Mouse (Mus musculus) heart, embryonic 11.5 days (tissue): Measurements from ENCODE around the gene Col4a1. TPM values are rescaled to one million over a fixed set of nuclear protein-coding genes. Genes with fewer than 3 reads are reported as not detected.

ENCODE experiments used
- ATAC-seq: fragments of 200-750 bp; cut with Nextera tagmentation; replicated peaks from 2 replicates; pipeline ENCODE4 v1.8.0; 2017; ENCODE audit warnings: moderate library complexity; ENCODE audit not compliant: insufficient number of reproducible peaks, low FRiP score, low TSS enrichment
- H3K27ac ChIP-seq: fragments of 300-500 bp; sonication (generic); 2 replicates; pipeline ENCODE4 v1.5.1; 2014; ENCODE audit warnings: mild to moderate bottlenecking, low read depth, low read length
- H3K27me3 ChIP-seq: fragments of 300-500 bp; sonication (generic); 2 replicates; pipeline ENCODE4 v1.6.1; 2014; ENCODE audit warnings: mild to moderate bottlenecking, low read length, mixed read lengths; ENCODE audit not compliant: control insufficient read depth, insufficient read depth
- H3K36me3 ChIP-seq: fragments of 300-500 bp; sonication (generic); 2 replicates; pipeline ENCODE4 v1.6.1; 2014; ENCODE audit warnings: mild to moderate bottlenecking, low read length, moderate library complexity, mixed read lengths; ENCODE audit not compliant: control insufficient read depth, insufficient read depth
- H3K4me1 ChIP-seq: fragments of 300-500 bp; sonication (generic); 2 replicates; pipeline ENCODE4 v1.6.1; 2014; ENCODE audit warnings: low read length; ENCODE audit not compliant: control insufficient read depth, insufficient read depth
- H3K4me2 ChIP-seq: fragments of 300-500 bp; sonication (generic); 2 replicates; pipeline ENCODE4 v1.6.1; 2014; ENCODE audit warnings: mild to moderate bottlenecking, moderate library complexity
- H3K4me3 ChIP-seq: fragments of 300-500 bp; sonication (generic); 2 replicates; pipeline ENCODE4 v1.5.1; 2014; ENCODE audit warnings: low read depth, low read length
- H3K9ac ChIP-seq: fragments of 300-500 bp; sonication (generic); 2 replicates; pipeline ENCODE4 v1.6.1; 2014; ENCODE audit warnings: mild to moderate bottlenecking, low read depth, low read length, moderate library complexity
- H3K9me3 ChIP-seq: fragments of 300-500 bp; sonication (generic); replicated peaks from 2 replicates; pipeline ENCODE4 v1.6.1; 2016; ENCODE audit warnings: low read length; ENCODE audit not compliant: control insufficient read depth
- WGBS: fragments of 180-500 bp; shearing (Covaris S2); extraction: QIAGEN DNeasy Blood & Tissue Kit; methylation state at CpG from one replicate; pipeline ENCODE4 v1.1.7; 2014; ENCODE audit not compliant: insufficient replicate concordance; 5-methylcytosine and 5-hydroxymethylcytosine counted together
- polyA plus RNA-seq: library from polyadenylated mRNA; unstranded; fragments of >200 nt; fragmentation: Nextera tagmentation; extraction: Ambion mirVana; gene quantifications from 2 replicates; pipeline ENCODE4 v1.2.1, GENCODE M21; 2014

The Col4a1 gene
- 150 and 187 TPM in 2 replicates for polyA plus RNA-seq

DNA sequence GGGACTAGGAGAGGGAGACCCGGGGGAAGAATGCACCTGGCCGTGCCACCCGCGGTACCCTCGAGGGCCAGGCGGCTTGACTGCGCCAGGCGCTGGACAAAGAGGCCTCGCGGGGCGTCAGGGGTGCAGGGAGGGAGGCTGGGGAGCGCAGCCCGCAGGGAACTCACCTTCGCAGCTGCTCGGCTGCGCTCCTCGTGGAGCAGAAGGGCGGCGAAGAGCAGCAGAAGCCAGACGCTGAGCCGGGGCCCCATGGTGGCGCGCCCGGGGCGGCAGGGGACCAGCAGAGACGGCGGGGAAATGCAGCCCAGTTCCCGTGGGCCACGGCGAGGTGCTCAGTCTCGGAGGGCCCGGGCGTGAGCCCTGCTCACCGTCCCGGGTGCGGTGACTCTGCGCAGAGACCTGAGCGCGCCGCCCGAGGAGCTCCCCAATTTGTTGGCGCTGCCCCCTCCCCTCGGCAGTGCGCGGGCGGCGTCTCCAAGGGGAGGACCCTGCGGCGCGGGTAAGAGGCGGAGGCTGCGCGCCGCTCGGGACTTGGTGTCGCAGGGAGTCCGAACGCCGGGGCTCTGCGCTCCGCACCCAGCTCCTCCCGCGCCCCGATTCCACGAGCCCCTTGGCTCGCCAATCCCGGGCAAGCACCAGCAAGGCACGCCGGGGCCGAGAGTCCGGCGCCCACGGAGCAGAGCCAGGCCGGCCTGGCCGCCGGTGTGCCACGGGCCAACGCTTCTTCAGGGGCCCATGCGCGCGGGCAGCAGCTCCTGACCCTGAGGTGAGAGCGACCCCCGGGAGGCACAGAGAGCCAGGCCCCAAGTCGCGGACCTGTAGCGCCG lies at the start of gene Col4a1, which contains the start of gene Col4a2:
Col4a1 (minus strand) TSS at position 478 of the 827 bp plus-strand sequence.
Col4a2 (plus strand) TSS at position 457 of the 827 bp plus-strand sequence.
- H3K4me2 ChIP-seq: peak within 1 kb of the TSS; percentile 72
- no peaks in the 10 kb centered on the region for H3K36me3 ChIP-seq
- H3K4me1 ChIP-seq: peaks cover 43% of the 10 kb centered on the region
- H3K4me3 ChIP-seq: peak within 1 kb of the TSS; percentile 88
- H3K9ac ChIP-seq: peak within 1 kb of the TSS; percentile 96
- ATAC-seq: peak; percentile 62
- H3K9me3 ChIP-seq: no peaks in the 10 kb centered on the region
- under 1% methylated on average over 66 of the region's 87 CpGs for WGBS
- no peaks in the 10 kb centered on the region for H3K27me3 ChIP-seq
- peak within 1 kb of the TSS; percentile 86 for H3K27ac ChIP-seq

DNA sequence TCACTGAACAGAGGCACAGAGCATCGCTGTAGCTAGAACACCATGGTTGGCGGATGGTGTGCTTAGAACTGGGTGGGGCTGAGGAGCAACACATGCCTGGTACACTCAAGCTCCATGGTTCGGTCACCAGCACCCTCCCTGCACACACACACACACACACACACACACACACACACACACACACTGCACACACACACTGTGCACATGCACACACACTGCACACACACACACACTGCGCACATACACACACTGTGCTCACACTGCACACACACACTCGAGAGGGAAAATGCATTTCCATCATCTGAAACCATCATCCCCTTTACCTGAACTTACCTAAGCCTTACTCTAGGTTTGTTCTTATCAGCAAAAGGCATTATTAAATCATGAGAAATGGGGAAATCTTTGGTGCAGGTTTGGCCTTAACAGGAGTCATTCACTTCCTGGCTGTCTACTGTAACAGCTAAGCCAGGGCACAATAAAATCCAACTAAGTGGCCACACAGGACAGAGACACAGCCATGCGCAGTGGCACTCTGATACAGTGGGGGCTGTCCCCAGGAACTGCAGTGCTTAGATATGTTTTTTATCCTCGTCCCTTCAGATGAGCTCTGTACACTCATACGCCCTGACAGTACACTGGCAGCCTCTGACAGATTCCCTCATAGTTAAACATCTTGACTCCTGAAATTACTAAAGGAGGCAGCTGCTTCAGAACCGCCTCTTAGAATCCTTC lies 49.1 kb upstream of the Col4a1 start:
- no peaks in the 10 kb centered on the region for H3K27me3 ChIP-seq
- H3K36me3 ChIP-seq: no peaks in the 10 kb centered on the region
- H3K4me1 ChIP-seq: peaks cover 66% of the 10 kb centered on the region
- ATAC-seq: no peak
- no peak overlapping the region; the same call in 1 of the 2 replicates for H3K9ac ChIP-seq
- H3K9me3 ChIP-seq: no peaks in the 10 kb centered on the region
- WGBS: 57% methylated on average over 9 of the region's 9 CpGs
- peak overlapping the region; percentile 82 for H3K27ac ChIP-seq
- H3K4me3 ChIP-seq: no peak overlapping the region
- H3K4me2 ChIP-seq: 0 out of 2 replicates have a peak overlapping the region, but pooled peaks have one; percentile 20

DNA sequence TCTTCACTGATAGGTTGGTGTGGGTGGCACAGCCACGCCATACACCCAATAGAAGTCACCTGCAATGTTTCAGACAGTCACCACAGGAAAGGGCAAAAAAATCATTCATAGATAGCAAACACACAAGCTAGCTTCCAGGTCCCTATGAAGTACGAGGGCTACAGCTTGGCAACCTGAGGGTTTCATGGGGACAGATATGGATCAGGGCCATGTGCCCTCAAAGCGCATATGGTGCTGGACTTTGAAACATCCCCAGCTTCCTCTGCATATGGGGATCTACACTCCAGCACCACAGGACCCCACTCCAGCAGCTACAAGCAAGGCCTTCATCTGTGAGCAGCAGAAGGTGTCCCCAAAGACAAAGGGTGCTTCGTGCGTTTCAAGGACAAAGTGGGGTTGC lies 47.2 kb upstream of the Col4a1 start:
- Histone ChIP-seq H3K36me3 (0 out of 2 replicates have a peak, but pooled peaks cover 3% of the 10 kb centered on the region), H3K27me3 (no peaks in the 10 kb centered on the region), H3K4me1 (peaks cover 68% of the 10 kb centered on the region), H3K4me2 (no peak overlapping the region), H3K9ac (no peak overlapping the region), H3K4me3 (no peak overlapping the region), H3K27ac (0 out of 2 replicates have a peak overlapping the region, but pooled peaks have one; percentile 22), H3K9me3 (no peaks in the 10 kb centered on the region)
- no peak for ATAC-seq
- WGBS: 77% methylated on average over 5 of the region's 5 CpGs

DNA sequence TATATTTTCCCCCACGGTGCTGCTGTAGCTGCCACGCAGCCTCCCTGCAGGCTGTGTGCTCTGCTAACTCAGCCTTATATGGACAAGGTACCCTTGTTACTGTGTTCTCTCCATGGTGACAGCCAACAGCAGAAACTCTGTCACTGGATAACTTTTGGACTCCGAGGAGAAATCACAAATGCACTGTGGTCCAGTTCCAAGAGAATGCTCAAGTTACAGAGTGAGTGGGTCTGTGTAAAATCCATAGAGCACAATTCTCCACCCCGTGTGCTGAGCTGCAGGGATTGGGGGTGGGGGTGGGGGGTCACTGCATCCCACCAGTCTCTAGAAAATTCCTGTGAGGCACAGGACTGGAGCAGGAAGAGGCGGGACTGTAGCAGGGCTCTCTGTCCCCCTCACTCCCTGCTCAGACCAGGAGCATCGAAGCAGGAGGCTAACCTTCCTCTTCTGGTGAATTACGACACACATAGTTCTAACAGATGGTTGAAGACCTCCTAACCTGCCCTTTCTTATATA lies 45.4 kb upstream of the Col4a1 start:
- 34% methylated on average over 7 of the region's 7 CpGs for WGBS
- Histone ChIP-seq H3K4me1 (peaks cover 49% of the 10 kb centered on the region), H3K9ac (peak overlapping the region; percentile 16; the same call in 1 of the 2 replicates), H3K27me3 (no peaks in the 10 kb centered on the region), H3K27ac (peak overlapping the region; percentile 66), H3K9me3 (no peaks in the 10 kb centered on the region), H3K36me3 (0 out of 2 replicates have a peak, but pooled peaks cover 3% of the 10 kb centered on the region), H3K4me2 (no peak overlapping the region), H3K4me3 (no peak overlapping the region)
- no peak for ATAC-seq

DNA sequence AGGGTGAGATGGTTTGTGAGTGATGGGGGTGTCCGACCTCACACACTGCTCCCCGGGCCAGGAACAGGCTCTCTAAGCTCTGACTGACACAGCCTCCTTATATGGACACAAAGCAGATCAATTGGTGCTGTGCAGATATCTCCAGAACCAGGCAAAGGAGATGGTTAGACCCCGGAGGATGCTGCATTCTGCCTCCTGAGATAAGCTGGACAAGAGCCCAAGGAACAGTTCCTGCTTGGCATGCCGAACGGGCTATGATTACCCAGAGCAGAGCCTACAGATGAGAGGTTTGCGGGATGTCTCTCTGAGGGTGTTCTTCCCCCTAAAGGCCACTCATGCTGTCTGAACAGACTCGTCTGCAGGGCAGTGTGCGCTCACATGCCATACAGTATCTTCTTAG lies 44.1 kb upstream of the Col4a1 start:
- 29% methylated on average over 8 of the region's 8 CpGs for WGBS
- no peak for ATAC-seq
- Histone ChIP-seq H3K27ac (peak overlapping the region; percentile 66; the same call in 1 of the 2 replicates), H3K4me3 (no peak overlapping the region), H3K4me2 (no peak overlapping the region), H3K4me1 (peaks cover 37% of the 10 kb centered on the region), H3K36me3 (0 out of 2 replicates have a peak, but pooled peaks cover 3% of the 10 kb centered on the region), H3K9ac (no peak overlapping the region), H3K9me3 (no peaks in the 10 kb centered on the region), H3K27me3 (no peaks in the 10 kb centered on the region)

DNA sequence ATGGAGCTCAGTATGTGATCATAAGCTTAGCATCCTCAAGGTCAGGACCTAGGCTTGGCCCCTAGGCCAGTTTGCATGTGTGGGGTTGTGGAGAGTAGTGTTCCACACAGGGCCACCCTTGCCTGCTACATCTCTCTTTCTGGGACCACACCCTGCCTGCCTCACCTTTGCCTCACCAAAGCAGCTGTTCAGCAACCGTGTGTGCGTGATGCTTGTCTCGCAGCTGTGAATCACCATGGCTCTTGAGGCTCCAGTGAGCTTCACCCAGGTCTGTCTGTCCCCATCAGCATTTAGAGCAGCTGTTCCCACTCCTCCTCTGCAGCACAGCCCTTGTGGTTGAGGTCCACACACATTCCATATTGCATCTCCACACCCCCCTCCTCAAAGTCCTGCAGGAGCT lies 43.3 kb upstream of the Col4a1 start:
- Histone ChIP-seq H3K4me3 (no peak overlapping the region), H3K4me2 (no peak overlapping the region), H3K9ac (no peak overlapping the region), H3K4me1 (peaks cover 35% of the 10 kb centered on the region), H3K9me3 (no peaks in the 10 kb centered on the region), H3K27me3 (no peaks in the 10 kb centered on the region), H3K27ac (no peak overlapping the region), H3K36me3 (0 out of 2 replicates have a peak, but pooled peaks cover 3% of the 10 kb centered on the region)
- ATAC-seq: no peak
- WGBS: 94% methylated on average over 3 of the region's 3 CpGs

DNA sequence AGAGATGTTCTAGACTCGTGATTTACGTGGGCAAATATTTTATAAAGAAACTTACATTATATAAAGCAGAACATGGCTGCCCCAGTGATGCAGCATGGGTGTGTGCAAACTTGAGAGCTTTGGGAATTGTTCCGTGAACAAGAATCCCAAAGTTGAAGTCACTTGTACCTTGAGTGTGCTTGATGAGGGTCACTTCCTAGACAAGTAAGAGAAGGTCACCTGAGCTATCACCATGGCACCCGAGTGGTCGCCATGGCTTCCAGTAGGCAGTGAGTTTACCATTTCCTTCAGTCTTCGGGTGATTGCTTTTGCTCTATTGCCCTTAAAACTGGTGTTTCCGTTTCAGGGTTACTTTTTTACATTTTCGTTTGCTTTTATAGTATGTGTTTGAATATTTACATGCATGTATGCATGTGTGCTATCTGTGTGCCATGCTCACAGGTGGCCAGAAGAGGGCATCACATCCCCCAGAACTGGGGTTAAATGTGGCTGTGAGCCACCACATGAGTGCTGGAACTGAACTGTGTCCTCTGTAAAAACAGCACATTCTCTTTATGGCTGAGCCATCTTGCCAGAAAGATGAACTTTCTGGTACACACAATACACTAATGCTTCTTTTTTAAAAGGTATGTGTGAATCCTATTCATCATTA lies 42.3 kb upstream of the Col4a1 start:
- no peak for ATAC-seq
- Histone ChIP-seq H3K9me3 (no peaks in the 10 kb centered on the region), H3K4me3 (no peak overlapping the region), H3K27ac (no peak overlapping the region), H3K4me2 (no peak overlapping the region), H3K4me1 (peaks cover 35% of the 10 kb centered on the region), H3K27me3 (no peaks in the 10 kb centered on the region), H3K36me3 (0 out of 2 replicates have a peak, but pooled peaks cover 3% of the 10 kb centered on the region), H3K9ac (no peak overlapping the region)
- 85% methylated on average over 8 of the region's 8 CpGs for WGBS

DNA sequence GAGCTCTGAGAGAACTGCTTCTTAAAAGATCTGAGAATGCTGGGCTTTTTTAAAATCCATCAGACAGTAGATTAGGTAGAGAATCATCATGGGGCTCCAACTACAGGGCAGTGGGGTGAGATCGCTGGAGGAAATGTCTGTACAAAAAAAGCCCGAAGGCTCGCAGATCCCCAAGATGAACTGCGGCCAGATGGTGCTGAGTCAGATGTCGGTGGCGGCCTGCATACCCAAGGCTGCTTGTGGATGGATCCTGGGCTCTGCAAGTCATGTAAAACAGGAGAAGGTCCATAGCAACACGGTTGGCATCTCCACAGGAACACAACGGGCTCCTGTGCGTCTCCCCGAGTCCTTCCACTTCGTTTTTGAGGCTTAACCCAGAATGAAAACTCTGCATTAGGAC lies 39.9 kb upstream of the Col4a1 start:
- ATAC-seq: no peak
- no peak overlapping the region for H3K27ac ChIP-seq
- H3K4me3 ChIP-seq: no peak overlapping the region
- 79% methylated on average over 11 of the region's 11 CpGs for WGBS
- H3K4me2 ChIP-seq: no peak overlapping the region
- 0 out of 2 replicates have a peak, but pooled peaks cover 3% of the 10 kb centered on the region for H3K36me3 ChIP-seq
- no peak overlapping the region for H3K9ac ChIP-seq
- no peaks in the 10 kb centered on the region for H3K27me3 ChIP-seq
- no peaks in the 10 kb centered on the region for H3K9me3 ChIP-seq
- peaks cover 45% of the 10 kb centered on the region for H3K4me1 ChIP-seq
